Mouse (Mus musculus) MEL (cell line): Measurements from ENCODE around the gene Gnai2. TPM values are rescaled to one million over a fixed set of nuclear protein-coding genes. Genes with fewer than 3 reads are reported as not detected.

ENCODE experiments used
- DNase-seq: peaks from one replicate; pipeline ENCODE4 v3.0.0; 2011; ENCODE audit warnings: low read depth, low spot score
- H3K27ac ChIP-seq: 2 replicates; pipeline ENCODE4 v1.5.1; 2012; ENCODE audit warnings: low read depth, mild to moderate bottlenecking, control low read depth, low read length, moderate library complexity; ENCODE audit not compliant: control insufficient read depth
- H3K27me3 ChIP-seq, 2 experiments: fragments of 150-350 bp in 1 of 2; sonication (generic) in 1 of 2; 2 replicates each; pipeline ENCODE4 v1.6.1; 2012; ENCODE audit warnings: low read length in 2 of 2, mild to moderate bottlenecking in 2 of 2, improper control_type of control experiment in 1 of 2, moderate library complexity in 1 of 2; ENCODE audit not compliant: insufficient read depth in 2 of 2, control insufficient read depth in 1 of 2
- H3K36me3 ChIP-seq, 2 experiments: 2 replicates each; pipeline ENCODE4 v1.6.1; 2012 to 2014; ENCODE audit warnings: low read length in 2 of 2, improper control_type of control experiment in 1 of 2, inconsistent platforms in 1 of 2, mild to moderate bottlenecking in 1 of 2; ENCODE audit not compliant: insufficient read depth in 2 of 2, control insufficient read depth in 1 of 2
- H3K4me1 ChIP-seq, 2 experiments: fragments of 150-350 bp in 1 of 2; sonication (generic) in 1 of 2; 2 replicates each; pipeline ENCODE4 v1.6.1; 2012; ENCODE audit warnings: low read length in 2 of 2, improper control_type of control experiment in 1 of 2, mild to moderate bottlenecking in 1 of 2; ENCODE audit not compliant: insufficient read depth in 2 of 2, control insufficient read depth in 1 of 2
- H3K4me3 ChIP-seq, 2 experiments: fragments of 150-350 bp in 1 of 2; sonication (generic) in 1 of 2; 2 replicates each; pipeline ENCODE4 v1.5.1; 2012; ENCODE audit warnings: low read depth in 2 of 2, low read length in 2 of 2, mild to moderate bottlenecking in 2 of 2, moderate library complexity in 2 of 2, control low read depth in 1 of 2, improper control_type of control experiment in 1 of 2; ENCODE audit not compliant: control insufficient read depth in 1 of 2, insufficient read depth in 1 of 2
- H3K79me2 ChIP-seq: 2 replicates; pipeline ENCODE4 v1.6.1; 2012; ENCODE audit warnings: mild to moderate bottlenecking, low read length, moderate library complexity; ENCODE audit not compliant: control insufficient read depth, poor library complexity, insufficient read depth
- H3K9ac ChIP-seq: 2 replicates; pipeline ENCODE4 v1.6.1; 2012; ENCODE audit warnings: low read depth, mild to moderate bottlenecking, control low read depth, low read length, moderate library complexity; ENCODE audit not compliant: control insufficient read depth, poor library complexity, severe bottlenecking
- H3K9me3 ChIP-seq: fragments of 150-350 bp; sonication (generic); replicated peaks from 2 replicates; pipeline ENCODE4 v1.6.1; 2012; ENCODE audit warnings: mild to moderate bottlenecking, low read length, improper control_type of control experiment, moderate library complexity; ENCODE audit not compliant: insufficient read depth
- BHLHE40 ChIP-seq: IDR thresholded peaks from 2 replicates; pipeline ENCODE4 v1.6.1; 2012; ENCODE audit warnings: low read depth, mild to moderate bottlenecking, inconsistent platforms, low read length, improper control_type of control experiment, borderline replicate concordance
- CHD1 ChIP-seq: IDR thresholded peaks from 2 replicates; pipeline ENCODE4 v1.6.1; 2012; ENCODE audit warnings: low read depth, mild to moderate bottlenecking, inconsistent platforms, low read length, improper control_type of control experiment
- CHD2 ChIP-seq: IDR thresholded peaks from 2 replicates; pipeline ENCODE4 v1.6.1; 2011; ENCODE audit warnings: low read length, improper control_type of control experiment
- CTCF ChIP-seq, 3 experiments: IDR thresholded peaks in 2 of 3; conservative IDR thresholded peaks in 1 of 3; 2 replicates each; pipeline ENCODE4 v1.5.1; 2011 to 2012; ENCODE audit warnings: low read length in 3 of 3, low read depth in 2 of 3, mild to moderate bottlenecking in 2 of 3, improper control_type of control experiment in 1 of 3, inconsistent platforms in 1 of 3, mixed read lengths in 1 of 3, moderate library complexity in 1 of 3; ENCODE audit not compliant: control insufficient read depth in 1 of 3, insufficient read depth in 1 of 3, poor library complexity in 1 of 3, severe bottlenecking in 1 of 3
- E2F4 ChIP-seq: IDR thresholded peaks from 2 replicates; pipeline ENCODE4 v1.6.1; 2011; ENCODE audit warnings: low read depth, low read length, improper control_type of control experiment, borderline replicate concordance
- ELF1 ChIP-seq: IDR thresholded peaks from 2 replicates; pipeline ENCODE4 v1.6.1; 2014; ENCODE audit warnings: low read depth, mild to moderate bottlenecking, inconsistent platforms, low read length, improper control_type of control experiment, moderate library complexity
- EP300 ChIP-seq, 2 experiments: IDR thresholded peaks; 2 replicates each; pipeline ENCODE4 v1.6.1; 2011; ENCODE audit warnings: improper control_type of control experiment in 2 of 2, low read length in 2 of 2, low read depth in 1 of 2, mild to moderate bottlenecking in 1 of 2
- ETS1 ChIP-seq: IDR thresholded peaks from 2 replicates; pipeline ENCODE4 v1.6.1; 2012; ENCODE audit warnings: low read depth, mild to moderate bottlenecking, inconsistent platforms, low read length, improper control_type of control experiment, moderate library complexity
- GABPA ChIP-seq: IDR thresholded peaks from 2 replicates; pipeline ENCODE4 v1.6.1; 2012; ENCODE audit warnings: low read depth, mild to moderate bottlenecking, inconsistent platforms, low read length, improper control_type of control experiment, moderate library complexity
- GATA1 ChIP-seq: IDR thresholded peaks from 2 replicates; pipeline ENCODE4 v1.6.1; 2011; ENCODE audit warnings: low read depth, low read length, improper control_type of control experiment
- HCFC1 ChIP-seq: IDR thresholded peaks from 2 replicates; pipeline ENCODE4 v1.6.1; 2012; ENCODE audit warnings: low read depth, mild to moderate bottlenecking, inconsistent platforms, low read length, improper control_type of control experiment, moderate library complexity
- JUND ChIP-seq: IDR thresholded peaks from 2 replicates; pipeline ENCODE4 v1.6.1; 2011; ENCODE audit warnings: low read depth, mild to moderate bottlenecking, improper control_type of control experiment, low read length
- KAT2A ChIP-seq: conservative IDR thresholded peaks from 2 replicates; pipeline ENCODE4 v1.6.1; 2012; ENCODE audit warnings: low read depth, low read length, improper control_type of control experiment, inconsistent platforms
- MAFK ChIP-seq: IDR thresholded peaks from 2 replicates; pipeline ENCODE4 v1.6.1; 2011; ENCODE audit warnings: low read depth, mild to moderate bottlenecking, low read length, improper control_type of control experiment, borderline replicate concordance
- MAX ChIP-seq: IDR thresholded peaks from 2 replicates; pipeline ENCODE4 v1.6.1; 2011; ENCODE audit warnings: low read length, improper control_type of control experiment
- MAZ ChIP-seq: IDR thresholded peaks from 2 replicates; pipeline ENCODE4 v1.6.1; 2012; ENCODE audit warnings: low read depth, mild to moderate bottlenecking, inconsistent platforms, low read length, improper control_type of control experiment
- MEF2A ChIP-seq: IDR thresholded peaks from 2 replicates; pipeline ENCODE4 v1.6.1; 2014; ENCODE audit warnings: low read depth, mild to moderate bottlenecking, inconsistent platforms, low read length, improper control_type of control experiment; ENCODE audit not compliant: poor library complexity, insufficient replicate concordance, severe bottlenecking; ENCODE audit errors: extremely low read depth
- MXI1 ChIP-seq: IDR thresholded peaks from 2 replicates; pipeline ENCODE4 v1.6.1; 2011; ENCODE audit warnings: mild to moderate bottlenecking, low read depth, low read length, improper control_type of control experiment
- MYB ChIP-seq: IDR thresholded peaks from 2 replicates; pipeline ENCODE4 v1.6.1; 2011; ENCODE audit warnings: mild to moderate bottlenecking, low read depth, low read length, improper control_type of control experiment
- MYC ChIP-seq: IDR thresholded peaks from 2 replicates; pipeline ENCODE4 v1.6.1; 2011; ENCODE audit warnings: low read depth, mild to moderate bottlenecking, low read length, improper control_type of control experiment, moderate library complexity
- NELFE ChIP-seq: IDR thresholded peaks from 2 replicates; pipeline ENCODE4 v1.6.1; 2011; ENCODE audit warnings: low read depth, low read length, improper control_type of control experiment
- NRF1 ChIP-seq: IDR thresholded peaks from 2 replicates; pipeline ENCODE4 v1.6.1; 2014; ENCODE audit warnings: low read depth, mild to moderate bottlenecking, inconsistent platforms, low read length, improper control_type of control experiment, moderate library complexity; ENCODE audit not compliant: poor library complexity, insufficient read depth, severe bottlenecking
- POLR2A ChIP-seq, 2 experiments: IDR thresholded peaks; 2 replicates each; pipeline ENCODE4 v1.6.1; 2011 to 2012; ENCODE audit warnings: low read length in 2 of 2, mild to moderate bottlenecking in 2 of 2, control low read depth in 1 of 2, improper control_type of control experiment in 1 of 2, low read depth in 1 of 2, moderate library complexity in 1 of 2; ENCODE audit not compliant: control insufficient read depth in 1 of 2, insufficient read depth in 1 of 2, poor library complexity in 1 of 2
- POLR2AphosphoS2 ChIP-seq: IDR thresholded peaks from 2 replicates; pipeline ENCODE4 v1.6.1; 2011; ENCODE audit warnings: low read length, improper control_type of control experiment
- POLR2AphosphoS5 ChIP-seq: IDR thresholded peaks from 2 replicates; pipeline ENCODE4 v1.6.1; 2012; ENCODE audit warnings: low read depth, borderline replicate concordance, mild to moderate bottlenecking, inconsistent platforms, low read length, moderate library complexity, mixed read lengths
- RAD21 ChIP-seq: IDR thresholded peaks from 2 replicates; pipeline ENCODE4 v1.6.1; 2011; ENCODE audit warnings: mild to moderate bottlenecking, low read depth, low read length, improper control_type of control experiment
- SIN3A ChIP-seq: IDR thresholded peaks from 2 replicates; pipeline ENCODE4 v1.6.1; 2012; ENCODE audit warnings: low read length, improper control_type of control experiment, inconsistent platforms
- SMC3 ChIP-seq: IDR thresholded peaks from 2 replicates; pipeline ENCODE4 v1.6.1; 2011; ENCODE audit warnings: low read depth, low read length, improper control_type of control experiment
- TAL1 ChIP-seq: IDR thresholded peaks from 2 replicates; pipeline ENCODE4 v1.6.1; 2012; ENCODE audit warnings: mild to moderate bottlenecking, inconsistent platforms, low read length, moderate library complexity, mixed read lengths
- TCF12 ChIP-seq: IDR thresholded peaks from 2 replicates; pipeline ENCODE4 v1.6.1; 2014; ENCODE audit warnings: low read depth, mild to moderate bottlenecking, inconsistent platforms, low read length, improper control_type of control experiment, moderate library complexity
- UBTF ChIP-seq: IDR thresholded peaks from 2 replicates; pipeline ENCODE4 v1.6.1; 2012; ENCODE audit warnings: low read depth, mild to moderate bottlenecking, inconsistent platforms, low read length, improper control_type of control experiment, moderate library complexity, borderline replicate concordance; ENCODE audit not compliant: insufficient read depth
- USF1 ChIP-seq: IDR thresholded peaks from 2 replicates; pipeline ENCODE4 v1.6.1; 2014; ENCODE audit warnings: low read depth, mild to moderate bottlenecking, inconsistent platforms, low read length, improper control_type of control experiment, moderate library complexity
- USF2 ChIP-seq, 2 experiments: IDR thresholded peaks; 2 replicates each; pipeline ENCODE4 v1.6.1; 2011 to 2012; ENCODE audit warnings: improper control_type of control experiment in 2 of 2, low read length in 2 of 2, borderline replicate concordance in 1 of 2, inconsistent platforms in 1 of 2, low read depth in 1 of 2, mild to moderate bottlenecking in 1 of 2; ENCODE audit not compliant: insufficient read depth in 1 of 2
- ZC3H11A ChIP-seq: IDR thresholded peaks from 2 replicates; pipeline ENCODE4 v1.6.1; 2012; ENCODE audit warnings: low read depth, mild to moderate bottlenecking, inconsistent platforms, low read length, improper control_type of control experiment
- ZNF384 ChIP-seq: IDR thresholded peaks from 2 replicates; pipeline ENCODE4 v1.6.1; 2012; ENCODE audit warnings: low read depth, mild to moderate bottlenecking, inconsistent platforms, low read length, improper control_type of control experiment
- polyA plus RNA-seq, 2 experiments: library from polyadenylated mRNA; stranded (reverse) in 1 of 2; unstranded in 1 of 2; fragments of >175 nt in 1 of 2; fragments of >200 nt in 1 of 2; gene quantifications; 2 replicates each; pipeline versions ENCODE4 v1.2.1 to v1.2.4; 2012; ENCODE audit warnings: low replicate concordance in 2 of 2, low read depth in 1 of 2; ENCODE audit not compliant: insufficient read length in 2 of 2, insufficient read depth in 1 of 2, missing spikeins in 1 of 2
- total RNA-seq: library from RNA; depleted of rRNA; stranded (reverse); fragments of 300-350 nt; gene quantifications from 2 replicates; pipeline ENCODE4 v1.2.3, GENCODE M21; 2012

Gnai2 gene
- total and polyA plus RNA-seq, 3 experiments, result 129 to 335 (median 137) TPM

DNA sequence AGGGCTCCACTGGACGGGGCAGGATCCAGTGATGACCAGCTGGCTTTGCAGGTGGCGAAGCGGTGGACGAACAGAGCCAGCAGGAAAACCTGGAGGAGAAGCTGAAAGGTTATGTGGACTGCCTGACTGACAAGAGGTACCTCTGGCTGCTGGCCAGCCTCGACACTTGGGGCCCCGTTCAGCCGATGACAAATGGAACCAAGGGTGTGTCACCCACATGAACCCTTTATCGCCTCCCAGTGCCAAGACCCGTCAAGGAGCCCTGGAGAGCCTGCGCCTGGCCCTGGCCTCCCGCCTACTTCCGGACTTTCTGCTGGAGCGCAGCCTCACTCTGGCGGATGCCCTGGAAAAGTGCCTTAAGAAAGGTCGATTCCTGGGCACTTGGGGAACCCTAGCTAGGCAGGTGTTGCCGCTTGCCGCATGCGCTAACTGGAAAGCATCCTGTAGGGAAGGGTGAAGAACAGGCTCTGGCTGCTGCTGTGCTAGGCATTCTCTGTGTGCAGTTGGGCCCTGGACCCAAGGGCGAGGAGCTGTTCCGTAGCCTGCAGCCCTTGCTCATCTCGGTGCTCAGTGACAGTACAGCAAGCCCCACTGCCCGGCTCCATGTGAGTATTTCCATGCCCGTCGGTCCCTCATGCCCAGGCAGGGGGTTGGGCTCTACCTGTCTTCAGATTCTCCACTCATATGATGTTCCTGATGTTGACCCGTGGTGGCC lies 45.0 kb downstream of the Gnai2 start:
- H3K4me1 ChIP-seq, result peaks cover 16 to 26% of the 10 kb centered on the region in 2 experiments; a peak in 3 of 4 replicates
- H3K9ac ChIP-seq, result peak overlapping the region; percentile 99
- DNase-seq, result peak; percentile 95
- H3K9me3 ChIP-seq, result no peaks in the 10 kb centered on the region
- peak overlapping the region; percentile 55 to 86 for H3K4me3 ChIP-seq
- peaks cover 34% of the 10 kb centered on the region for H3K79me2 ChIP-seq
- H3K27me3 ChIP-seq, result no peaks in the 10 kb centered on the region
- peaks cover 5 to 27% of the 10 kb centered on the region in 2 experiments; a peak in 3 of 4 replicates for H3K36me3 ChIP-seq
- peak overlapping the region; percentile 99 for H3K27ac ChIP-seq
- TF ChIP-seq ETS1 (peak; percentile 91), USF1 (peak; percentile 24; the same call in 1 of the 2 replicates), JUND (no peak), MYC (no peak), POLR2AphosphoS5 (no peak), CTCF (IDR thresholded peaks at IDR 0.05 in 2 of 3, conservative IDR thresholded peaks at IDR 0.05 in 1 of 3; ENCODE audit: control insufficient read depth in 1 of 3, insufficient read depth in 1 of 3, low read depth in 2 of 3, low read length in 3 of 3, poor library complexity in 1 of 3, severe bottlenecking in 1 of 3) (peak in 1 of 3 experiments; percentile 10; a peak in 1 of 6 replicates), GATA1 (peak; percentile 42; the same call in 1 of the 2 replicates), CHD2 (no peak), SIN3A (peak; percentile 92), GABPA (no peak), MAFK (no peak), NRF1 (peak; percentile 69), POLR2A (IDR thresholded peaks at IDR 0.05; ENCODE audit: control insufficient read depth in 1 of 2, insufficient read depth in 1 of 2, low read depth in 1 of 2, low read length in 2 of 2, poor library complexity in 1 of 2) (peak in 1 of 2 experiments; percentile 26; a peak in 1 of 4 replicates), CHD1 (no peak), SMC3 (no peak), ZC3H11A (no peak), E2F4 (no peak), EP300 (IDR thresholded peaks at IDR 0.05; ENCODE audit: low read depth in 1 of 2, low read length in 2 of 2) (peak; percentile 53 to 72; a peak in 3 of 4 replicates), NELFE (peak; percentile 55), ZNF384 (no peak; the same call in 1 of the 2 replicates), TAL1 (no peak), MEF2A (0 out of 2 replicates have a peak, but pooled peaks have one; percentile 17), MAZ (0 out of 2 replicates have a peak, but pooled peaks have one; percentile 68), UBTF (no peak), MYB (no peak), POLR2AphosphoS2 (peak; percentile 78), RAD21 (no peak), MAX (peak; percentile 72), MXI1 (peak; percentile 91), BHLHE40 (no peak), HCFC1 (no peak; the same call in 1 of the 2 replicates), KAT2A (no peak), TCF12 (peak; percentile 40; the same call in 1 of the 2 replicates), ELF1 (peak; percentile 85), USF2 (IDR thresholded peaks at IDR 0.05; ENCODE audit: borderline replicate concordance in 1 of 2, insufficient read depth in 1 of 2, low read depth in 1 of 2, low read length in 2 of 2) (no peak)
